Mouse (Mus musculus): ENCODE measurements around the gene Nos3. TPM values are rescaled to one million over a fixed set of nuclear protein-coding genes. Genes with fewer than 3 reads are reported as not detected.
"Not testable (repeated sequence)": the region's sequence is repeated elsewhere in the genome, so short reads cannot be mapped to it uniquely, and the experiment has no call there.

The Nos3 gene
- polyA plus RNA-seq, 1 experiment from 2014 or later: 1.8 TPM

- Histone ChIP-seq H3K9me3 (ENCODE audit: low read length) (no peaks in the 10 kb centered on the region), H3K9ac (replicated peaks) (peak overlapping the region; percentile 63)
- 1% methylated on average over 36 of the region's 36 CpGs for WGBS (ENCODE audit: insufficient replicate concordance)
Measured at GRCm38 (mm10) chr5:24394165-24394894, 29.7 kb downstream of the Nos3 start.

GRCm38 (mm10) chr5:24396254-24396653 is 31.6 kb downstream of the Nos3 start:
- H3K9me3 ChIP-seq (ENCODE audit: low read length); H3K27me3 ChIP-seq (ENCODE audit: insufficient read depth, low read length); H3K36me3 ChIP-seq (replicated peaks; ENCODE audit: insufficient read depth, low read length); H3K4me3 ChIP-seq (ENCODE audit: low read depth, low read length); H3K27ac ChIP-seq (ENCODE audit: low read depth); H3K9ac ChIP-seq (replicated peaks); DNase-seq; H3K4me2 ChIP-seq (ENCODE audit: low read depth, low read length); ATAC-seq: not testable (repeated sequence)
- peak; percentile 34 for TF ChIP-seq CTCF (IDR thresholded peaks at IDR 0.05; ENCODE audit: low read depth)
- H3K4me1 ChIP-seq (ENCODE audit: insufficient read depth): peaks cover 21% of the 10 kb centered on the region
- 84% methylated on average over 6 of the region's 6 CpGs for WGBS (ENCODE audit: insufficient replicate concordance)

More at GRCm38 (mm10) chr5:24394165-24394894, 29.7 kb downstream of the Nos3 start:
- Histone ChIP-seq H3K27ac (ENCODE audit: low read depth) (peak overlapping the region; percentile 92), H3K4me3 (ENCODE audit: low read depth, low read length) (peak overlapping the region; percentile 64), H3K27me3 (ENCODE audit: insufficient read depth, low read length) (no peaks in the 10 kb centered on the region), H3K36me3 (replicated peaks; ENCODE audit: insufficient read depth, low read length) (no peaks in the 10 kb centered on the region; the same call in 1 of the 2 replicates), H3K4me2 (ENCODE audit: low read depth, low read length) (peak overlapping the region; percentile 75), H3K4me1 (ENCODE audit: insufficient read depth) (peaks cover 28% of the 10 kb centered on the region)
- DNase-seq (peak; percentile 93), ATAC-seq (peak; percentile 94)
- TF ChIP-seq EP300 (IDR thresholded peaks at IDR 0.05; ENCODE audit: low read depth) (no peak), CTCF (IDR thresholded peaks at IDR 0.05; ENCODE audit: low read depth) (peak; percentile 84)

- TF ChIP-seq CTCF (IDR thresholded peaks at IDR 0.05; ENCODE audit: low read depth) (no peak), EP300 (IDR thresholded peaks at IDR 0.05; ENCODE audit: low read depth) (no peak)
- no peak overlapping the region for H3K9ac ChIP-seq (replicated peaks)
- H3K36me3 ChIP-seq (replicated peaks; ENCODE audit: insufficient read depth, low read length): peaks cover 12% of the 10 kb centered on the region; the same call in 1 of the 2 replicates
- no peak overlapping the region for H3K4me2 ChIP-seq (ENCODE audit: low read depth, low read length)
- no peaks in the 10 kb centered on the region for H3K27me3 ChIP-seq (ENCODE audit: insufficient read depth, low read length)
- no peak for ATAC-seq
- no peak overlapping the region for H3K4me3 ChIP-seq (ENCODE audit: low read depth, low read length)
- no peak for DNase-seq
- no peak overlapping the region for H3K27ac ChIP-seq (ENCODE audit: low read depth)
- WGBS (ENCODE audit: insufficient replicate concordance): 89% methylated on average over 10 of the region's 10 CpGs
- no peaks in the 10 kb centered on the region for H3K9me3 ChIP-seq (ENCODE audit: low read length)
- H3K4me1 ChIP-seq (ENCODE audit: insufficient read depth): 0 out of 2 replicates have a peak, but pooled peaks cover 5% of the 10 kb centered on the region
Measured at GRCm38 (mm10) chr5:24399686-24400085, 35.1 kb downstream of the Nos3 start.

- H3K27ac ChIP-seq (ENCODE audit: low read depth): no peak overlapping the region
- no peaks in the 10 kb centered on the region for H3K27me3 ChIP-seq (ENCODE audit: insufficient read depth, low read length)
- ATAC-seq (no peak), DNase-seq (no peak)
- no peak for TF ChIP-seq EP300 (IDR thresholded peaks at IDR 0.05; ENCODE audit: low read depth)
- no peak for TF ChIP-seq CTCF (IDR thresholded peaks at IDR 0.05; ENCODE audit: low read depth)
- no peak overlapping the region for H3K4me2 ChIP-seq (ENCODE audit: low read depth, low read length)
- no peaks in the 10 kb centered on the region for H3K9me3 ChIP-seq (ENCODE audit: low read length)
- WGBS (ENCODE audit: insufficient replicate concordance): 90% methylated on average over 11 of the region's 11 CpGs
- H3K36me3 ChIP-seq (replicated peaks; ENCODE audit: insufficient read depth, low read length): peaks cover 12% of the 10 kb centered on the region; the same call in 1 of the 2 replicates
- H3K9ac ChIP-seq (replicated peaks): no peak overlapping the region
- H3K4me1 ChIP-seq (ENCODE audit: insufficient read depth): 0 out of 2 replicates have a peak, but pooled peaks cover under 1% of the 10 kb centered on the region
- no peak overlapping the region for H3K4me3 ChIP-seq (ENCODE audit: low read depth, low read length)
Measured at GRCm38 (mm10) chr5:24400362-24400761, 35.8 kb downstream of the Nos3 start.

- peaks cover 12% of the 10 kb centered on the region; the same call in 1 of the 2 replicates for H3K36me3 ChIP-seq (replicated peaks; ENCODE audit: insufficient read depth, low read length)
- H3K4me3 ChIP-seq (ENCODE audit: low read depth, low read length): no peak overlapping the region
- H3K27ac ChIP-seq (ENCODE audit: low read depth): no peak overlapping the region
- ATAC-seq: no peak
- DNase-seq: no peak
- WGBS (ENCODE audit: insufficient replicate concordance): 84% methylated on average over 5 of the region's 5 CpGs
- H3K4me2 ChIP-seq (ENCODE audit: low read depth, low read length): no peak overlapping the region
- no peak for TF ChIP-seq CTCF (IDR thresholded peaks at IDR 0.05; ENCODE audit: low read depth)
- TF ChIP-seq EP300 (IDR thresholded peaks at IDR 0.05; ENCODE audit: low read depth): no peak
- H3K27me3 ChIP-seq (ENCODE audit: insufficient read depth, low read length): no peaks in the 10 kb centered on the region
- no peak overlapping the region for H3K9ac ChIP-seq (replicated peaks)
- H3K4me1 ChIP-seq (ENCODE audit: insufficient read depth): no peaks in the 10 kb centered on the region
- no peaks in the 10 kb centered on the region for H3K9me3 ChIP-seq (ENCODE audit: low read length)
Measured at GRCm38 (mm10) chr5:24400911-24401605, 36.4 kb downstream of the Nos3 start.

GRCm38 (mm10) chr5:24401969-24402368 is 37.4 kb downstream of the Nos3 start:
- Histone ChIP-seq H3K4me2 (ENCODE audit: low read depth, low read length) (no peak overlapping the region), H3K27me3 (ENCODE audit: insufficient read depth, low read length) (no peaks in the 10 kb centered on the region), H3K9me3 (ENCODE audit: low read length) (no peaks in the 10 kb centered on the region), H3K27ac (ENCODE audit: low read depth) (no peak overlapping the region), H3K4me1 (ENCODE audit: insufficient read depth) (no peaks in the 10 kb centered on the region), H3K9ac (replicated peaks) (no peak overlapping the region), H3K4me3 (ENCODE audit: low read depth, low read length) (no peak overlapping the region), H3K36me3 (replicated peaks; ENCODE audit: insufficient read depth, low read length) (peaks cover 13% of the 10 kb centered on the region)
- WGBS (ENCODE audit: insufficient replicate concordance): 83% methylated on average over 9 of the region's 9 CpGs
- DNase-seq: no peak
- TF ChIP-seq CTCF (IDR thresholded peaks at IDR 0.05; ENCODE audit: low read depth) (no peak), EP300 (IDR thresholded peaks at IDR 0.05; ENCODE audit: low read depth) (no peak)
- no peak for ATAC-seq

Measured in liver, postnatal 0 days (tissue).